Mouse (Mus musculus): ENCODE data around the gene Mical3. TPM values are rescaled to one million over a fixed set of nuclear protein-coding genes. Genes with fewer than 3 reads are reported as not detected.
A peak's percentile ranks its signal among the peaks of the same experiment; 100 is the strongest.

The Mical3 gene
- polyA plus RNA-seq, 1 experiment from 2014 or later = 20.7 TPM

- Histone ChIP-seq H3K4me2 (replicated peaks) (no peak overlapping the region), H3K27me3 (no peaks in the 10 kb centered on the region), H3K27ac (no peak overlapping the region), H3K4me1 (peaks cover 24% of the 10 kb centered on the region), H3K9ac (no peak overlapping the region), H3K36me3 (no peaks in the 10 kb centered on the region), H3K9me3 (replicated peaks) (no peaks in the 10 kb centered on the region), H3K4me3 (no peak overlapping the region)
- ATAC-seq (ENCODE audit: low FRiP score) = no peak
- 86% methylated on average over 8 of the region's 8 CpGs for WGBS
These were observed 12.6 kb upstream of the Mical3 start for GRCm38 (mm10) chr6:121143439-121143838.

- ATAC-seq (ENCODE audit: low FRiP score) = no peak
- 86% methylated on average over 7 of the region's 7 CpGs for WGBS
- H3K9ac ChIP-seq = no peak overlapping the region
- peaks cover 20% of the 10 kb centered on the region for H3K4me1 ChIP-seq
- H3K4me2 ChIP-seq (replicated peaks) = no peak overlapping the region
- no peak overlapping the region for H3K4me3 ChIP-seq
- no peak overlapping the region for H3K27ac ChIP-seq
- H3K9me3 ChIP-seq (replicated peaks) = no peaks in the 10 kb centered on the region
- H3K36me3 ChIP-seq = no peaks in the 10 kb centered on the region
- H3K27me3 ChIP-seq = no peaks in the 10 kb centered on the region
These were observed 11.5 kb upstream of the Mical3 start for GRCm38 (mm10) chr6:121142298-121142697.

- Histone ChIP-seq H3K36me3 (no peaks in the 10 kb centered on the region), H3K4me1 (peaks cover 7% of the 10 kb centered on the region; the same call in 1 of the 2 replicates), H3K27ac (no peak overlapping the region), H3K27me3 (no peaks in the 10 kb centered on the region), H3K9me3 (replicated peaks) (no peaks in the 10 kb centered on the region), H3K4me2 (replicated peaks) (no peak overlapping the region), H3K4me3 (no peak overlapping the region), H3K9ac (no peak overlapping the region)
- WGBS = 89% methylated on average over 1 of the region's 1 CpGs
- no peak for ATAC-seq (ENCODE audit: low FRiP score)
These were observed 8.5 kb upstream of the Mical3 start for GRCm38 (mm10) chr6:121139271-121139670.

- Histone ChIP-seq H3K9ac (no peak overlapping the region), H3K4me3 (no peak overlapping the region), H3K27ac (no peak overlapping the region), H3K27me3 (no peaks in the 10 kb centered on the region), H3K4me2 (replicated peaks) (no peak overlapping the region), H3K4me1 (no peaks in the 10 kb centered on the region), H3K36me3 (no peaks in the 10 kb centered on the region), H3K9me3 (replicated peaks) (no peaks in the 10 kb centered on the region)
- no peak for ATAC-seq (ENCODE audit: low FRiP score)
- WGBS = 85% methylated on average over 12 of the region's 12 CpGs
These were observed 7.7 kb upstream of the Mical3 start for GRCm38 (mm10) chr6:121138338-121139040.

GRCm38 (mm10) chr6:121137222-121137621, 6.4 kb upstream of the Mical3 start:
- Histone ChIP-seq H3K27ac (no peak overlapping the region), H3K4me3 (no peak overlapping the region), H3K9me3 (replicated peaks) (no peaks in the 10 kb centered on the region), H3K4me1 (no peaks in the 10 kb centered on the region), H3K9ac (no peak overlapping the region), H3K27me3 (peaks cover 3% of the 10 kb centered on the region; the same call in 1 of the 2 replicates), H3K4me2 (replicated peaks) (no peak overlapping the region), H3K36me3 (no peaks in the 10 kb centered on the region)
- WGBS = 70% methylated on average over 6 of the region's 6 CpGs
- ATAC-seq (ENCODE audit: low FRiP score) = no peak

GRCm38 (mm10) chr6:121134884-121135283, 4.1 kb upstream of the Mical3 start:
- 40% methylated on average over 5 of the region's 5 CpGs for WGBS

GRCm38 (mm10) chr6:121134249-121134648, 3.5 kb upstream of the Mical3 start:
- 16% methylated on average over 3 of the region's 3 CpGs for WGBS
- peaks cover 11% of the 10 kb centered on the region for H3K4me1 ChIP-seq
- H3K4me2 ChIP-seq (replicated peaks) = no peak overlapping the region
- no peaks in the 10 kb centered on the region for H3K36me3 ChIP-seq
- no peak overlapping the region for H3K4me3 ChIP-seq
- H3K27me3 ChIP-seq = peaks cover 9% of the 10 kb centered on the region
- no peak for ATAC-seq (ENCODE audit: low FRiP score)
- no peaks in the 10 kb centered on the region for H3K9me3 ChIP-seq (replicated peaks)
- no peak overlapping the region for H3K27ac ChIP-seq
- H3K9ac ChIP-seq = no peak overlapping the region

More at GRCm38 (mm10) chr6:121134884-121135283, 4.1 kb upstream of the Mical3 start:
- ATAC-seq (ENCODE audit: low FRiP score) = no peak
- Histone ChIP-seq H3K27me3 (peaks cover 9% of the 10 kb centered on the region), H3K4me1 (peaks cover 7% of the 10 kb centered on the region; the same call in 1 of the 2 replicates), H3K27ac (no peak overlapping the region), H3K9ac (no peak overlapping the region), H3K4me3 (no peak overlapping the region), H3K4me2 (replicated peaks) (no peak overlapping the region), H3K9me3 (replicated peaks) (no peaks in the 10 kb centered on the region), H3K36me3 (no peaks in the 10 kb centered on the region)

GRCm38 (mm10) chr6:121130039-121130705, 627 bp downstream of the Mical3 start:
- peaks cover 23% of the 10 kb centered on the region for H3K4me1 ChIP-seq
- H3K27ac ChIP-seq = peak overlapping the region; percentile 88
- peak overlapping the region; percentile 43 for H3K4me3 ChIP-seq
- under 1% methylated on average over 32 of the region's 32 CpGs for WGBS
- H3K36me3 ChIP-seq = no peaks in the 10 kb centered on the region
- ATAC-seq (ENCODE audit: low FRiP score) = peak; percentile 91
- peak overlapping the region; percentile 67 for H3K9ac ChIP-seq
- H3K27me3 ChIP-seq = peaks cover 9% of the 10 kb centered on the region
- H3K4me2 ChIP-seq (replicated peaks) = peak overlapping the region; percentile 67
- H3K9me3 ChIP-seq (replicated peaks) = no peaks in the 10 kb centered on the region

- no peaks in the 10 kb centered on the region for H3K9me3 ChIP-seq (replicated peaks)
- H3K4me2 ChIP-seq (replicated peaks) = peak overlapping the region; percentile 67
- WGBS = 7% methylated on average over 21 of the region's 21 CpGs
- no peaks in the 10 kb centered on the region for H3K36me3 ChIP-seq
- peak overlapping the region; percentile 67 for H3K9ac ChIP-seq
- H3K4me3 ChIP-seq = peak overlapping the region; percentile 43
- H3K4me1 ChIP-seq = peaks cover 23% of the 10 kb centered on the region
- ATAC-seq (ENCODE audit: low FRiP score) = peak; percentile 78
- H3K27me3 ChIP-seq = peaks cover 9% of the 10 kb centered on the region
- H3K27ac ChIP-seq = peak overlapping the region; percentile 88
These were observed 1.3 kb downstream of the Mical3 start for GRCm38 (mm10) chr6:121129506-121129905.

GRCm38 (mm10) chr6:121128736-121129135, 2.1 kb downstream of the Mical3 start:
- peaks cover 9% of the 10 kb centered on the region for H3K27me3 ChIP-seq
- H3K9me3 ChIP-seq (replicated peaks) = no peaks in the 10 kb centered on the region
- H3K4me1 ChIP-seq = peaks cover 23% of the 10 kb centered on the region
- H3K36me3 ChIP-seq = no peaks in the 10 kb centered on the region
- H3K27ac ChIP-seq = no peak overlapping the region
- no peak overlapping the region for H3K4me3 ChIP-seq
- H3K4me2 ChIP-seq (replicated peaks) = peak overlapping the region; percentile 67; the same call in 1 of the 2 replicates
- 73% methylated on average over 5 of the region's 5 CpGs for WGBS
- no peak overlapping the region for H3K9ac ChIP-seq
- no peak for ATAC-seq (ENCODE audit: low FRiP score)

- H3K9me3 ChIP-seq (replicated peaks) = no peaks in the 10 kb centered on the region
- H3K4me3 ChIP-seq = no peak overlapping the region
- H3K36me3 ChIP-seq = no peaks in the 10 kb centered on the region
- H3K4me2 ChIP-seq (replicated peaks) = no peak overlapping the region
- 47% methylated on average over 3 of the region's 3 CpGs for WGBS
- peaks cover 9% of the 10 kb centered on the region for H3K27me3 ChIP-seq
- H3K9ac ChIP-seq = no peak overlapping the region
- no peak for ATAC-seq (ENCODE audit: low FRiP score)
- H3K4me1 ChIP-seq = peaks cover 23% of the 10 kb centered on the region
- no peak overlapping the region for H3K27ac ChIP-seq
These were observed 3.1 kb downstream of the Mical3 start for GRCm38 (mm10) chr6:121127726-121128125.

GRCm38 (mm10) chr6:121126202-121126601, 4.6 kb downstream of the Mical3 start:
- peaks cover 22% of the 10 kb centered on the region for H3K4me1 ChIP-seq
- no peak for ATAC-seq (ENCODE audit: low FRiP score)
- no peak overlapping the region for H3K27ac ChIP-seq
- H3K4me3 ChIP-seq = no peak overlapping the region
- H3K27me3 ChIP-seq = peaks cover 2% of the 10 kb centered on the region; the same call in 1 of the 2 replicates
- no peaks in the 10 kb centered on the region for H3K9me3 ChIP-seq (replicated peaks)
- 86% methylated on average over 5 of the region's 5 CpGs for WGBS
- no peaks in the 10 kb centered on the region for H3K36me3 ChIP-seq
- no peak overlapping the region for H3K9ac ChIP-seq
- H3K4me2 ChIP-seq (replicated peaks) = no peak overlapping the region

Data from hindbrain, embryonic 12.5 days (tissue).